Mouse (Mus musculus) heart, embryonic 15.5 days (tissue): ENCODE measurements around the gene Itga10. TPM values are rescaled to one million over a fixed set of nuclear protein-coding genes. Genes with fewer than 3 reads are reported as not detected.

Source experiments
- ATAC-seq: fragments of 200-750 bp; cut with Nextera tagmentation; replicated peaks from 2 replicates; pipeline ENCODE4 v1.8.0; 2017; ENCODE audit warnings: low read depth, moderate TSS enrichment; ENCODE audit not compliant: insufficient number of reproducible peaks, insufficient read depth, low FRiP score
- H3K27ac ChIP-seq: fragments of 300-500 bp; sonication (generic); 2 replicates; pipeline ENCODE4 v1.5.1; 2015; ENCODE audit warnings: mild to moderate bottlenecking, inconsistent platforms
- H3K27me3 ChIP-seq: fragments of 300-500 bp; sonication (generic); 2 replicates; pipeline ENCODE4 v1.6.1; 2015; ENCODE audit warnings: inconsistent platforms
- H3K36me3 ChIP-seq: fragments of 300-500 bp; sonication (generic); 2 replicates; pipeline ENCODE4 v1.6.1; 2015; ENCODE audit warnings: mild to moderate bottlenecking, inconsistent platforms
- H3K4me1 ChIP-seq: fragments of 300-500 bp; sonication (generic); replicated peaks from 2 replicates; pipeline ENCODE4 v1.6.1; 2015; ENCODE audit warnings: inconsistent platforms
- H3K4me2 ChIP-seq: fragments of 300-500 bp; sonication (generic); 2 replicates; pipeline ENCODE4 v1.6.1; 2015; ENCODE audit warnings: inconsistent platforms, mild to moderate bottlenecking, moderate library complexity
- H3K4me3 ChIP-seq: fragments of 300-500 bp; sonication (generic); 2 replicates; pipeline ENCODE4 v1.5.1; 2015; ENCODE audit warnings: mild to moderate bottlenecking, inconsistent platforms
- H3K9ac ChIP-seq: fragments of 300-500 bp; sonication (generic); 2 replicates; pipeline ENCODE4 v1.6.1; 2015; ENCODE audit warnings: mild to moderate bottlenecking, inconsistent platforms
- H3K9me3 ChIP-seq: fragments of 300-500 bp; sonication (generic); replicated peaks from 2 replicates; pipeline ENCODE4 v1.6.1; 2016; ENCODE audit warnings: inconsistent platforms
- WGBS: fragments of 180-500 bp; shearing (Covaris S2); methylation state at CpG from one replicate; pipeline ENCODE4 v1.1.7; 2015; ENCODE audit warnings: mixed read lengths; 5-methylcytosine and 5-hydroxymethylcytosine counted together
- polyA plus RNA-seq: library from polyadenylated mRNA; unstranded; fragments of >200 nt; fragmentation: Nextera tagmentation; extraction: Ambion mirVana; gene quantifications from 2 replicates; pipeline ENCODE4 v1.2.1, GENCODE M21; 2015

Gene Itga10
- polyA plus RNA-seq, 1 experiment from 2014 or later: 1.00 TPM

DNA sequence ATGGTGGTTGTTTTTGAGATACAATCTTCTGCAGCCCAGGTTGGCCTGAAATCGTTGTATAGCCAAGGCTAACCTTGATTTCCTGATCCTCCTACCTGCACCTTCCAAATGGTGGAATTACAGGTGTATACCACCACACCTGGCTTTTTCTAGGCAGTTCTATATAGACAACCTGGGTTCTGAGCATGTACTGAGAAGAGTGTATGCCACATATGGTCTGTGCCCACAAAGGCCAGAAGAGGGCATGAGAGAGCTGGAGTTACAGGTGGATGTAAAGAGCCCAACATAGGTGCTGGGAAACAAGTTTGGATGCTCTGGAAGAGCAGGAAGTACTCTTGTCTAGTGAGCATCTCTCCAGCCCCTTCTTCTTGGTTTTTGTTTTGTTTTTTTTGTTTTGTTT lies 21.9 kb downstream of the Itga10 start:
- ATAC-seq: no peak
- WGBS: 31% methylated on average over 1 of the region's 1 CpGs

DNA sequence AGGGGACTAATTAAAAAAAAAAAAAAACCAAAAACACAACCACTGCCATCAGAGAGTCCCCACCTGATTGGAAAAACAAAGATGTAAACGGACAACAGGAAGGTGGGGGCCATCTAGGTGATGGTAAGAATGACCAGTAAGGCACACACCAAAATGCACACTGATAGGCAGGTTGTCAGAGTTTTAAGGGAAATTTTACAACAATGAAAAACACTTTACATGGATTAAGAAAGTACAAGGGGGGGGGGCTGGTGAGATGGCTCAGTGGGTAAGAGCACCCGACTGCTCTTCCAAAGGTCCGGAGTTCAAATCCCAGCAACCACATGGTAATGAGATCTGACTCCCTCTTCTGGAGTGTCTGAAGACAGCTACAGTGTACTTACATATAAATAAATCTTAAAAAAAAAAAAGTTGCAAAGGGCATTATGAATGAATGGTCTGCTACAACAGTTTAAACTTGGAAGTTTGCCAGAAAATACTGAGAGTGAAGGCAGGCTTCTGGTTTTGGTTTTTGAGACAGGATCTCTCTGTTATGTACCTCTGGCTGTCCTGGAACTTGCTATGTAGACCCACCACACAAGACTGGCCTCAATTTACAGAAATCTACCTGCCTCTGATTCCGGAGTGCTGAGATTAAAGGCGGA lies 23.2 kb downstream of the Itga10 start:
- Histone ChIP-seq H3K4me1 (peaks cover 13% of the 10 kb centered on the region), H3K9me3 (no peaks in the 10 kb centered on the region), H3K36me3 (no peaks in the 10 kb centered on the region), H3K4me2 (no peak overlapping the region), H3K4me3 (no peak overlapping the region), H3K27ac (no peak overlapping the region), H3K9ac (no peak overlapping the region), H3K27me3 (no peaks in the 10 kb centered on the region)
- 91% methylated on average over 5 of the region's 5 CpGs for whole genome bisulfite sequencing
- ATAC-seq: no peak

More for the DNA sequence above, 21.9 kb downstream of the Itga10 start:
- Histone ChIP-seq H3K9ac (no peak overlapping the region), H3K27me3 (no peaks in the 10 kb centered on the region), H3K4me1 (peaks cover 20% of the 10 kb centered on the region), H3K4me2 (no peak overlapping the region), H3K9me3 (no peaks in the 10 kb centered on the region), H3K36me3 (no peaks in the 10 kb centered on the region), H3K4me3 (no peak overlapping the region), H3K27ac (no peak overlapping the region)

DNA sequence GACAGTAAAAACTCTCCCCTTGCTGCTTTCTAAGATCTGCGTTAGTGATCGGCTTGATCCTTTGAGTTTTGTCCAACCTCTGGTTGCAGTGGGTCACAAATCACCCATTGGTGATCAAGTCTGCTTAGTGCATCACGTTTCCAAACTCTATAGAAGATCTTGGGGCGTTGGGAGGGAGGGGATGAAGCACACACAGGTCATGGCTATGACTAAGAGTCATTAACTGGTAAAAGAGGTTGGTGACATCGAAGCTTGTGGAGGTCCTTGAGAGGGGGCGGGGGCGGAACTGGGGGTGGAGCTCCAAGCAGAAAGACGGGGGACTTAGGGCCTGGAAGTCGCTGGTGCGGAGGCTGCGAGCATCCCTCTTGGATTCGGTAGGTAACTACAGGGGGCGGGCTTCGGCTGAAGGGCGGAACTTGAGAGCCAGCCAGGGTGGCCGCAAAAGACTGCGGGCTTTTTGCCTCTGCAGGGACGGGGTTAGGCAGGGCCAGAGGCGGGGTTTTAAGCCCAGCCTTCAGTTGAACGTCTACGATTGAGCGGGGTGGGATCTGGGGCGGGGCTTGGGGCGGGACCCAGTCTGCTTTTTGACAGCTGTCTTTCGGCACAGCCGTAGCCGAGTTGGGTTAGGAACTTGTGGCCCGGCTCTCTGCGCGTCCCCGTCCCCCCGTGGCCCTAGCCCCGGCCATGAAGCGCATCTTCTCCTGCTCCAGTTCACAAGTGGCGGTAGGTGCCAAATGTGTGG lies 24.5 kb downstream of the Itga10 start, which contains the start of gene Ankrd35:
Gene Ankrd35 (plus strand): TSS at position 405 of the 742 bp plus-strand sequence.
- Histone ChIP-seq H3K27me3 (no peaks in the 10 kb centered on the region), H3K4me3 (peak within 1 kb of the TSS; percentile 48), H3K27ac (no peak within 1 kb of the TSS), H3K9ac (peak within 1 kb of the TSS; percentile 10; the same call in 1 of the 2 replicates), H3K36me3 (no peaks in the 10 kb centered on the region), H3K4me1 (peaks cover 6% of the 10 kb centered on the region), H3K4me2 (peak within 1 kb of the TSS; percentile 82), H3K9me3 (no peaks in the 10 kb centered on the region)
- 5% methylated on average over 35 of the region's 35 CpGs for WGBS
- peak; percentile 93 for ATAC-seq

DNA sequence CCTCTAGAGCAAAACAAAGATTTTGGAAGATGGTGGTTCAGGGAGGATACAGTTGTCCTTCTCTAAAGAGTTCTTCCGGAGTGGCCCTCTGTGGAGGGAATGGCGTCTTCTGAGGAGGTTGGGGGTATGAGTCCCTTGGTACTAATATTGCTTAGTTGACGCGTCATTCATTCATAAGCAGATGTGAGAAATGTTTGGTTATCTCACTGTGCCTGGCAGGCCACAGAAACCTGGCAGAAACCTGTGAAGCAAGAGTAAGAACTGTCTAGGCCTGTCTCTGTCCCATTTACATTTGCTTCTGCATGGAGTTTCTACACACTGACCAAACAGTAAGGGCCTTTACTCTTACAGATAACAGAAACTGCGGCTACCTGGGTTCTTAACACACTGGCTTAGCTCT lies 26.1 kb downstream of the Itga10 start:
- no peak overlapping the region for H3K27ac ChIP-seq
- no peaks in the 10 kb centered on the region for H3K9me3 ChIP-seq
- no peak overlapping the region for H3K9ac ChIP-seq
- no peak overlapping the region for H3K4me2 ChIP-seq
- no peak overlapping the region for H3K4me3 ChIP-seq
- no peaks in the 10 kb centered on the region for H3K36me3 ChIP-seq
- no peak for ATAC-seq
- peaks cover 6% of the 10 kb centered on the region for H3K4me1 ChIP-seq
- no peaks in the 10 kb centered on the region for H3K27me3 ChIP-seq
- 91% methylated on average over 5 of the region's 5 CpGs for WGBS

DNA sequence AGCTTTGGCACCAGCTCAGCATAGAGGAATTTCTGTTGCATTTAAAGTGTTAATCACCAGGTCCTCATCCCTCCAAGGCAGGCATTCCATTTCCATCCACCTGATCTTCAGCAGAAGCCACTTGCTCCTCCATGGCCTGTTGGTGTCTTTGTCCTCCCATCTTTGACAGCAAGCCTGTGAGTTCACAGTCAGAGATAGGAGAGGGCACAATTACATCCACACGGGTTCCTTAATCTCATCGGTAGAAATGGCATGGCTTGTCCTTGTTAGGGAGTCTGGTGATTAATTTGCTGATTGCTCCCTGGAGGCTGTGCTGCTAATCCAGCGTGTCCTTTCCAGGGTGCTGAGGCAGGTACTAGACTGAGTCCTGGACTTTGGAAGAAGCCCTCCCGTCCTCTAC lies 28.1 kb downstream of the Itga10 start:
- ATAC-seq: no peak
- H3K9me3 ChIP-seq: no peaks in the 10 kb centered on the region
- H3K4me3 ChIP-seq: no peak overlapping the region
- H3K36me3 ChIP-seq: no peaks in the 10 kb centered on the region
- no peak overlapping the region for H3K4me2 ChIP-seq
- H3K9ac ChIP-seq: no peak overlapping the region
- WGBS: 66% methylated on average over 4 of the region's 4 CpGs
- H3K27ac ChIP-seq: no peak overlapping the region
- peaks cover 1% of the 10 kb centered on the region; the same call in 1 of the 2 replicates for H3K27me3 ChIP-seq
- peaks cover 6% of the 10 kb centered on the region for H3K4me1 ChIP-seq

DNA sequence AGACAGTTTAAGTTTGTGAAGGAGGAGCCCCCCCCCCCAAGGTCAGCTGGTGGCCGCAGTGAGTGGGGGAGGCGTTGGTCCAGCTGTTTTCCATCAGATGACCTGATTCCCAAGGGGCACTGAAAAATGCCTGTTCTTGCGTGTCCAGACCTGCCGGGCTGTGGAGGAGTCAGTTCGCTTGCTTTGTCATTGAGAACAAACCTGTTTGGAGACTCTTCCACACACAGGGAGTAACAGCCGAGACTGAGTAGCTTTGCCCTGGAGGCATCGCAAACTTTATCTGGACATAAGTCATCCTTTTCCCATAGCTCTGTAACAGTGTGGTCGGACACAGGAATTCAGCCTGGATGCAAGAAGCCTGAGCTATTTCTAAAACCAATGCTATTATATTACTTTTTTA lies 29.1 kb downstream of the Itga10 start:
- Histone ChIP-seq H3K4me1 (peaks cover 6% of the 10 kb centered on the region), H3K9me3 (no peaks in the 10 kb centered on the region), H3K9ac (no peak overlapping the region), H3K27ac (no peak overlapping the region), H3K4me3 (no peak overlapping the region), H3K27me3 (peaks cover 8% of the 10 kb centered on the region), H3K36me3 (no peaks in the 10 kb centered on the region), H3K4me2 (no peak overlapping the region)
- ATAC-seq: no peak
- WGBS: 61% methylated on average over 8 of the region's 8 CpGs

DNA sequence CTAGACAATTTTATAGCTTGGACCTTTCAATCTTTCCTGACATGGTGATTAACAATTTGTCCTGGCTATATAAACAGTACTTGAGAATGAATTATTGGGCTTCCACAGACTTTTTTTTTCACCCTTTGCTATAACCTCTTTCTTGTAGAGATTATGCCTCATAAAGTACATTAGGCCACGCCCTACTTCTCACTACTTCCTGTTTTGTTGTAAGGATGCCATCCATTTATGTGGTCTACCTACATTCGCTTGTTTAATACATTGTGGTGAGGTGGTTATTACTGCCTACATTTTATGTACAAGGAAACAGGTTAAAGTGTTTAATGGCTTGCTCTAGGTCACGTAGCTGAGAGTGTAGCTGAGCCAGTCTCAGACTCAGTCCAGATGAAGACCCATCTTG lies 29.8 kb downstream of the Itga10 start:
- peaks cover 5% of the 10 kb centered on the region for H3K4me1 ChIP-seq
- peaks cover 14% of the 10 kb centered on the region for H3K27me3 ChIP-seq
- no peak overlapping the region for H3K4me2 ChIP-seq
- no peaks in the 10 kb centered on the region for H3K36me3 ChIP-seq
- no peak for ATAC-seq
- no peak overlapping the region for H3K27ac ChIP-seq
- H3K9me3 ChIP-seq: no peaks in the 10 kb centered on the region
- no peak overlapping the region for H3K4me3 ChIP-seq
- WGBS: 76% methylated on average over 3 of the region's 3 CpGs
- no peak overlapping the region for H3K9ac ChIP-seq

DNA sequence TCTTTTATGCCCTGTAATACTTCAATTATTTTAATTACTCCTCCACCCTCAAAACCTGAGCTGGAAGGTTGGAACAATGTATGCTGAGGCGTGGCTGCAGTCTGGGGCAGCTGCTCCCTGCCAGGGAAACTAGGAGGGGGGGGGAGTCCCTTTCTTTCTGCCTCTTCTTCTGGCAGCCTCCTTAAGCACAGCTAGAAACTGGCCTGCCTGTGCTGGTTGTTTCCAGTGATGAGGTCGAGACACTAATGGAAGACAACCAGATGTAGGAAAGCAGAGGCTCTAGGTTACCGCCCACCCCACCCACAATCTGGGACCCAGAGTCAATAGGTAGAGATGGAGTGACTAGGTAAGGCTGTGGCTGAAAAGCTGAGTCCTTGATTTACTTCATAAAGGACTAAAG lies 30.3 kb downstream of the Itga10 start:
- ATAC-seq: no peak
- H3K27ac ChIP-seq: no peak overlapping the region
- WGBS: 62% methylated on average over 3 of the region's 3 CpGs

DNA sequence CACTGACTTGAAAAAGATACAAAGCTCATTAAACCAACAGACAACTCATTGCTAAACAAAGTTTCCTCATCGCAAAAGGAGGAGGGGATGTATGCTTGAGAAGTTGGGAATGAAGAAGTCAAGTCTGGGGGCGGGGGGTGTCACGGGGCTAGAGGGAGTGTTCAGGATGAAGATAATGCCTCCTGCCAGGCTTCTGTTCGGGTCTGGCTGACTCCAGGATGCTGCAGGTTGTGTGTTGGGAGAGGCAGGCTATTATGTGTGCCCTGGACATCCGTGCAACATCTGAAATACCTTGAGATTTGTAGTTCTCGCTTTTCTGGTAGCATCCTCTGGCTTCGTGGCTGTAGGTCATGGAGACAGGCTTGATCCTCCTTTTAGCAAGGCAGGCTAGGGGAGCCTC lies 33.1 kb downstream of the Itga10 start:
- no peaks in the 10 kb centered on the region for H3K9me3 ChIP-seq
- H3K4me3 ChIP-seq: no peak overlapping the region
- H3K9ac ChIP-seq: no peak overlapping the region
- no peak overlapping the region for H3K4me2 ChIP-seq
- WGBS: 64% methylated on average over 7 of the region's 7 CpGs
- H3K4me1 ChIP-seq: no peaks in the 10 kb centered on the region
- H3K27me3 ChIP-seq: peaks cover 34% of the 10 kb centered on the region
- ATAC-seq: no peak
- no peaks in the 10 kb centered on the region for H3K36me3 ChIP-seq
- no peak overlapping the region for H3K27ac ChIP-seq

More for the DNA sequence above, 30.3 kb downstream of the Itga10 start:
- Histone ChIP-seq H3K9ac (no peak overlapping the region), H3K9me3 (no peaks in the 10 kb centered on the region), H3K4me1 (peaks cover under 1% of the 10 kb centered on the region), H3K36me3 (no peaks in the 10 kb centered on the region), H3K4me3 (no peak overlapping the region), H3K27me3 (peaks cover 19% of the 10 kb centered on the region), H3K4me2 (no peak overlapping the region)

DNA sequence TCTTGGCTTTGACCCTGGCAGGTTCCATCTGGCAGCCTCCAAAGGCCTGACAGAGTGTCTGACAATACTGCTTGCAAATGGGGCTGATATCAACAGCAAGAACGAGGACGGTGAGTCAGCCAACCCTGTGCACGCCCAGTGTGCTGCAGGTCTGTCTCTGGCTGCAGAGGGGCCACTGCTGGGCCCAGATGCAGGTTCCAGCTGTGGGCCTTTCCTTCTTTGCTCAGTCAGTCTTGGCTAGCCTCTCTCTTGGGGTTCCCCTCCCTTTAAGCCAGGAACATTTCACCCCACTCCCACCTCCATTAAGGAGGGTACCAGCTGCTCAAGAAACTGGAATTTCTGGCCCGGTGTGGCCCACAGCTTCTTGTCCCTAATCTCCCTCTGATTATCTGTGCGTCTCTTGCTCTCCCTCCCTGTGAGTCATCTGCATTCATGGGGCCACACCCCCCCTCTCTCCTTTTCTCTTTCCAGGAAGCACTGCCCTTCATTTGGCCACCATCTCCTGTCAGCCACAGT lies 33.8 kb downstream of the Itga10 start:
- 22% methylated on average over 5 of the region's 5 CpGs for WGBS
- ATAC-seq: no peak

DNA sequence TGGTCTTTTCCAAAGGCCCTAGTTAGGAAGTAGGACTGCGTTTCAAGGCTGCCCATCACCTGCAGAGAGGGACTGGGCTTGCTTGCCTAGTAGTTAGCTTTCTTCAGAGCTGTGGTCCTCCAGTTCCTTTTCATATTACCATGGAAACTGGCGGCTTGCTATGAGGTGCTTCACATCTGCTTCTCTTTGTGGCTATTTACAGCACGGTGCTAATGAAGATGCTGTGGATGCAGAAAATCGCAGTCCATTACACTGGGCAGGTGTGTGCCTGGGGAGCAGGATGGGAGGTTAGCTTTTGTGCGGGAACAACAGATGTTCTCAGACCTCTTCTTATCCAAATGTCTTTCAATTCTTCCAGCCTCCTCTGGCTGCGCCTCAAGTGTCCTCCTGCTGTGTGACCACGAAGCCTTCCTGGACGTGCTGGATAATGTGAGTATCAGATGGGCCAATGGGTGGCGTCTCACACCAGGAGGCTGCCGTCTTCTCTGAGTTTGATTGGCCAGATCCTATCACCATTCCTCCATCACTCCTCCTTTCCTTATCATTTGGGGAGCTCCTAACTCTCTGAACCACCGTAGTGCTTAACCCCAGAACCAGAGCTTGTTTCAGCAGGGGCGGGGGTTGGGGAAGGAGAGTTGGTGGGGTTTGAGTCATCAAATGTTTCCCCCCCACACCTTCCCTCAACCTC lies 35.0 kb downstream of the Itga10 start:
- 24% methylated on average over 12 of the region's 12 CpGs for WGBS
- Histone ChIP-seq H3K9me3 (no peaks in the 10 kb centered on the region), H3K36me3 (no peaks in the 10 kb centered on the region), H3K27ac (no peak overlapping the region), H3K4me2 (no peak overlapping the region), H3K4me3 (no peak overlapping the region), H3K4me1 (peaks cover 8% of the 10 kb centered on the region), H3K27me3 (peaks cover 47% of the 10 kb centered on the region), H3K9ac (no peak overlapping the region)
- ATAC-seq: no peak

More for the DNA sequence above, 33.8 kb downstream of the Itga10 start:
- no peak overlapping the region for H3K4me2 ChIP-seq
- H3K4me3 ChIP-seq: no peak overlapping the region
- H3K27me3 ChIP-seq: peaks cover 41% of the 10 kb centered on the region
- no peaks in the 10 kb centered on the region for H3K9me3 ChIP-seq
- H3K36me3 ChIP-seq: no peaks in the 10 kb centered on the region
- no peak overlapping the region for H3K9ac ChIP-seq
- H3K4me1 ChIP-seq: no peaks in the 10 kb centered on the region
- no peak overlapping the region for H3K27ac ChIP-seq
